Mouse (Mus musculus): ENCODE measurements at regions not wholly inside any gene's neighbourhood (a gene's known extent, or its start where the extent isn't known, plus 50 kb on each side); places are given as distances from the start of the nearest gene placed in this dataset.

GRCm38 (mm10) chr10:67380174-67380573 lies 95.1 kb upstream of the Nrbf2 start:
- TF ChIP-seq EP300 (IDR thresholded peaks at IDR 0.05): no peak
- no peak for TF ChIP-seq CTCF (IDR thresholded peaks at IDR 0.05)
